Mouse (Mus musculus): ENCODE data around the gene Ssu72. TPM values are rescaled to one million over a fixed set of nuclear protein-coding genes. Genes with fewer than 3 reads are reported as not detected.
A peak's percentile ranks its signal among the peaks of the same experiment; 100 is the strongest.

The Ssu72 gene
- total and polyA plus RNA-seq, 3 experiments, result 140 to 267 (median 170) TPM

- peak; percentile 58 for DNase-seq (ENCODE audit: low read depth, low spot score)
- H3K27ac ChIP-seq (ENCODE audit: control insufficient read depth, low read depth, low read length), result 0 out of 2 replicates have a peak overlapping the region, but pooled peaks have one; percentile 30
- H3K4me1 ChIP-seq (ENCODE audit: control insufficient read depth in 1 of 2, insufficient read depth in 2 of 2, low read length in 2 of 2), result 0 out of 4 replicates have a peak, but pooled peaks cover 0 to 5% of the 10 kb centered on the region in 2 experiments
These were observed 30.5 kb downstream of the Ssu72 start for GRCm38 (mm10) chr4:155734951-155735702.

GRCm38 (mm10) chr4:155735788-155736187 lies 31.2 kb downstream of the Ssu72 start:
- peaks cover 3% of the 10 kb centered on the region; the same call in 1 of the 2 replicates for H3K79me2 ChIP-seq (ENCODE audit: control insufficient read depth, insufficient read depth, low read length, poor library complexity)
- no peak overlapping the region for H3K27ac ChIP-seq (ENCODE audit: control insufficient read depth, low read depth, low read length)
- TF ChIP-seq RCOR1 (IDR thresholded peaks at IDR 0.05; ENCODE audit: low read depth, low read length) (no peak), USF1 (IDR thresholded peaks at IDR 0.05; ENCODE audit: low read depth, low read length) (no peak), TAL1 (IDR thresholded peaks at IDR 0.05; ENCODE audit: low read length) (no peak), TCF12 (IDR thresholded peaks at IDR 0.05; ENCODE audit: low read depth, low read length) (no peak), TBP (IDR thresholded peaks at IDR 0.05; ENCODE audit: low read depth, low read length) (no peak), ZNF384 (IDR thresholded peaks at IDR 0.05; ENCODE audit: low read depth, low read length) (no peak), POLR2AphosphoS5 (IDR thresholded peaks at IDR 0.05; ENCODE audit: borderline replicate concordance, low read depth, low read length) (no peak), KAT2A (conservative IDR thresholded peaks at IDR 0.05; ENCODE audit: low read depth, low read length) (no peak), MYB (IDR thresholded peaks at IDR 0.05; ENCODE audit: low read depth, low read length) (no peak), NELFE (IDR thresholded peaks at IDR 0.05; ENCODE audit: low read depth, low read length) (no peak)
- H3K4me1 ChIP-seq (ENCODE audit: control insufficient read depth in 1 of 2, insufficient read depth in 2 of 2, low read length in 2 of 2), result 0 out of 4 replicates have a peak, but pooled peaks cover 0 to 5% of the 10 kb centered on the region in 2 experiments
- H3K9ac ChIP-seq (ENCODE audit: control insufficient read depth, low read depth, low read length, poor library complexity, severe bottlenecking), result peak overlapping the region; percentile 83
- H3K36me3 ChIP-seq (ENCODE audit: control insufficient read depth in 1 of 2, insufficient read depth in 2 of 2, low read length in 2 of 2), result no peaks in the 10 kb centered on the region; a peak in 1 of 4 replicates
- no peaks in the 10 kb centered on the region for H3K27me3 ChIP-seq (ENCODE audit: control insufficient read depth in 1 of 2, insufficient read depth in 2 of 2, low read length in 2 of 2)
- no peaks in the 10 kb centered on the region for H3K9me3 ChIP-seq (replicated peaks; ENCODE audit: insufficient read depth, low read length)
- peak; percentile 36 for DNase-seq (ENCODE audit: low read depth, low spot score)
- H3K4me3 ChIP-seq (ENCODE audit: control insufficient read depth in 1 of 2, insufficient read depth in 1 of 2, low read depth in 2 of 2, low read length in 2 of 2), result peak overlapping the region; percentile 76 to 96

More at GRCm38 (mm10) chr4:155734951-155735702, 30.5 kb downstream of the Ssu72 start:
- Histone ChIP-seq H3K27me3 (ENCODE audit: control insufficient read depth in 1 of 2, insufficient read depth in 2 of 2, low read length in 2 of 2) (no peaks in the 10 kb centered on the region), H3K9ac (ENCODE audit: control insufficient read depth, low read depth, low read length, poor library complexity, severe bottlenecking) (peak overlapping the region; percentile 83), H3K4me3 (ENCODE audit: control insufficient read depth in 1 of 2, insufficient read depth in 1 of 2, low read depth in 2 of 2, low read length in 2 of 2) (peak overlapping the region; percentile 76 to 96), H3K36me3 (ENCODE audit: control insufficient read depth in 1 of 2, insufficient read depth in 2 of 2, low read length in 2 of 2) (no peaks in the 10 kb centered on the region; a peak in 1 of 4 replicates), H3K9me3 (replicated peaks; ENCODE audit: insufficient read depth, low read length) (no peaks in the 10 kb centered on the region), H3K79me2 (ENCODE audit: control insufficient read depth, insufficient read depth, low read length, poor library complexity) (peaks cover 3% of the 10 kb centered on the region; the same call in 1 of the 2 replicates)
- 0 out of 2 replicates have a peak, but pooled peaks have one; percentile 8 for TF ChIP-seq ELF1 (IDR thresholded peaks at IDR 0.05; ENCODE audit: low read depth, low read length)
- TF ChIP-seq EP300 (IDR thresholded peaks at IDR 0.05; ENCODE audit: low read depth in 1 of 2, low read length in 2 of 2), result no peak
- no peak for TF ChIP-seq SMC3 (IDR thresholded peaks at IDR 0.05; ENCODE audit: low read depth, low read length)
- TF ChIP-seq UBTF (IDR thresholded peaks at IDR 0.05; ENCODE audit: borderline replicate concordance, insufficient read depth, low read depth, low read length), result no peak

Measured in MEL (cell line).